8 mouse cellular contexts compared by ENCODE assay signal in genomic region chr7:132657371-132658057, GRCm38 (mm10). TPM values are rescaled to one million over a fixed set of nuclear protein-coding genes. Genes with fewer than 3 reads are reported as not detected.
DNase-seq lines count a peak whose midpoint lies in the region; ATAC-seq lines count a peak whose summit lies in the region.
"Had no signal": no experiment of that assay in that cellular context is flagged by ENCODE, and none has a peak within 500 bp of the region (broad histone marks: within the 10 kb centered on the region; RNA-seq: fewer than 3 reads in every experiment).

No protein-coding gene starts in this region.

- no peak for DNase-seq in kidney, postnatal 4 days
- DNase-seq in embryo, embryonic 10 days (ENCODE audit: low spot score) = peak; percentile 58
- no peak for DNase-seq in frontal cortex, postnatal 14 days (ENCODE audit: low spot score in 2 of 2)
- no peak for DNase-seq in adrenal gland, postnatal 14 days

- no peak overlapping the region for H3K4me2 ChIP-seq in kidney, embryonic 15.5 days
- H3K4me2 ChIP-seq in embryonic facial prominence, embryonic 12.5 days (replicated peaks) = peak overlapping the region; percentile 30; the same call in 1 of the 2 replicates

- H3K36me3 ChIP-seq in kidney, embryonic 15.5 days = no peaks in the 10 kb centered on the region
- H3K36me3 ChIP-seq in embryonic facial prominence, embryonic 12.5 days = no peaks in the 10 kb centered on the region
- H3K36me3 ChIP-seq in macrophage (ENCODE audit: inconsistent target) = no peaks in the 10 kb centered on the region

- 47% methylated on average over 14 of the region's 14 CpGs for WGBS in kidney, embryonic 15.5 days
- WGBS in embryonic facial prominence, embryonic 12.5 days = 27% methylated on average over 14 of the region's 14 CpGs
- 63% methylated on average over 14 of the region's 14 CpGs for WGBS in macrophage (ENCODE audit: missing documents)

- no peaks in the 10 kb centered on the region for H3K27me3 ChIP-seq in kidney, embryonic 15.5 days
- no peaks in the 10 kb centered on the region for H3K27me3 ChIP-seq in embryonic facial prominence, embryonic 12.5 days

- ATAC-seq in kidney, embryonic 15.5 days (replicated peaks; ENCODE audit: low FRiP score) = no peak
- ATAC-seq in embryonic facial prominence, embryonic 12.5 days (ENCODE audit: insufficient number of reproducible peaks, insufficient read depth, low FRiP score, low TSS enrichment) = no peak

- H3K4me1 ChIP-seq in kidney, embryonic 15.5 days = peaks cover 48% of the 10 kb centered on the region
- H3K4me1 ChIP-seq in embryonic facial prominence, embryonic 12.5 days = peaks cover 40% of the 10 kb centered on the region

- H3K4me3 ChIP-seq in kidney, embryonic 15.5 days (replicated peaks) = no peak overlapping the region
- no peak overlapping the region for H3K4me3 ChIP-seq in embryonic facial prominence, embryonic 12.5 days
- no peak overlapping the region for H3K4me3 ChIP-seq in macrophage (ENCODE audit: inconsistent target)

- H3K9me3 ChIP-seq in kidney, embryonic 15.5 days (replicated peaks) = no peaks in the 10 kb centered on the region
- H3K9me3 ChIP-seq in embryonic facial prominence, embryonic 12.5 days = no peaks in the 10 kb centered on the region

- peak overlapping the region; percentile 63 for H3K27ac ChIP-seq in kidney, embryonic 15.5 days
- H3K27ac ChIP-seq in embryonic facial prominence, embryonic 12.5 days = peak overlapping the region; percentile 75
- peak overlapping the region; percentile 82 for H3K27ac ChIP-seq in macrophage

- no peak overlapping the region for H3K9ac ChIP-seq in kidney, embryonic 15.5 days
- H3K9ac ChIP-seq in embryonic facial prominence, embryonic 12.5 days = no peak overlapping the region

- no peaks in the 10 kb centered on the region for H3K79me2 ChIP-seq in macrophage (ENCODE audit: inconsistent target)

RNA-seq across cellular contexts. Expression of gene Lhpp, which starts 47.1 kb away (rescaled TPM):
- polyA plus RNA-seq in kidney, embryonic 15.5 days (2015; fragmentation: Nextera tagmentation; extraction: Ambion mirVana) = 22.3 and 22.5 TPM in 2 replicates
- 16.2 and 17.8 TPM in 2 replicates for polyA plus RNA-seq in embryonic facial prominence, embryonic 12.5 days (2016; fragmentation: Nextera tagmentation; extraction: Ambion mirVana)
- total RNA-seq in macrophage (2018; cell fraction: chromatin; rRNA removed) = 10 to 100 TPM in 11 of 26 experiments, 1 to 10 TPM in 14, not detected in 1; 2.3 to 18.6 (median 9.1) TPM
- 10 to 100 TPM; 10.2 to 26.4 (median 18.1) TPM for total RNA-seq in macrophage (2018; cell fraction: cytosol; rRNA removed)
- total RNA-seq in macrophage (2018; cell fraction: nucleus; rRNA removed) = 10 to 100 TPM in 6 of 26 experiments, 1 to 10 TPM in 20; 2.6 to 17.6 (median 6.5) TPM
- 15.6 to 23.7 TPM (median 21.2 TPM) in 3 replicates for polyA plus RNA-seq in macrophage (2018)
- 18.1 and 18.6 TPM in 2 replicates for total RNA-seq in adrenal gland, postnatal 14 days (2021)

RNA-seq across cellular contexts. Expression of gene Nkx1-2, which starts 58.1 kb away (rescaled TPM):
- polyA plus RNA-seq in kidney, embryonic 15.5 days (2015; fragmentation: Nextera tagmentation; extraction: Ambion mirVana) = not detected in 2 replicates
- 0.06 and 0.15 TPM in 2 replicates for polyA plus RNA-seq in embryonic facial prominence, embryonic 12.5 days (2016; fragmentation: Nextera tagmentation; extraction: Ambion mirVana)
- total RNA-seq in macrophage (2018; cell fraction: chromatin; rRNA removed) = not detected
- not detected for total RNA-seq in macrophage (2018; cell fraction: cytosol; rRNA removed)
- not detected for total RNA-seq in macrophage (2018; cell fraction: nucleus; rRNA removed)
- not detected in 3 replicates for polyA plus RNA-seq in macrophage (2018)
- not detected in 2 replicates for total RNA-seq in adrenal gland, postnatal 14 days (2021)
- total RNA-seq: layer of hippocampus, postnatal 10 days had no signal
